Mouse (Mus musculus) midbrain, embryonic 12.5 days (tissue): ENCODE data around the gene Pgpep1. TPM values are rescaled to one million over a fixed set of nuclear protein-coding genes. Genes with fewer than 3 reads are reported as not detected.

Experiments used
- ATAC-seq: fragments of 200-750 bp; cut with Nextera tagmentation; 2 replicates; pipeline ENCODE4 v1.8.0; 2017; ENCODE audit warnings: low read depth, moderate TSS enrichment, moderate library complexity; ENCODE audit not compliant: low FRiP score
- H3K27ac ChIP-seq: fragments of 300-500 bp; sonication (generic); replicated peaks from 2 replicates; pipeline ENCODE4 v1.5.1; 2016; ENCODE audit warnings: mild to moderate bottlenecking
- H3K27me3 ChIP-seq: fragments of 300-500 bp; sonication (generic); 2 replicates; pipeline ENCODE4 v1.6.1; 2016; ENCODE audit warnings: mild to moderate bottlenecking
- H3K36me3 ChIP-seq: fragments of 300-500 bp; sonication (generic); 2 replicates; pipeline ENCODE4 v1.6.1; 2016
- H3K4me1 ChIP-seq: fragments of 300-500 bp; sonication (generic); 2 replicates; pipeline ENCODE4 v1.6.1; 2016
- H3K4me2 ChIP-seq: fragments of 300-500 bp; sonication (generic); replicated peaks from 2 replicates; pipeline ENCODE4 v1.6.1; 2016; ENCODE audit warnings: mild to moderate bottlenecking, moderate library complexity
- H3K4me3 ChIP-seq: fragments of 300-500 bp; sonication (generic); 2 replicates; pipeline ENCODE4 v1.5.1; 2016; ENCODE audit warnings: mild to moderate bottlenecking
- H3K9ac ChIP-seq: fragments of 300-500 bp; sonication (generic); replicated peaks from 2 replicates; pipeline ENCODE4 v1.6.1; 2016; ENCODE audit warnings: mild to moderate bottlenecking, moderate library complexity
- H3K9me3 ChIP-seq: fragments of 300-500 bp; sonication (generic); 2 replicates; pipeline ENCODE4 v1.6.1; 2016; ENCODE audit warnings: mild to moderate bottlenecking
- WGBS: fragments of 180-500 bp; shearing (Covaris S2); methylation state at CpG from one replicate; pipeline ENCODE4 v1.1.7; 2016; 5-methylcytosine and 5-hydroxymethylcytosine counted together
- polyA plus RNA-seq: library from polyadenylated mRNA; unstranded; fragments of >200 nt; fragmentation: Nextera tagmentation; extraction: Ambion mirVana; gene quantifications from 2 replicates; pipeline ENCODE4 v1.2.1, GENCODE M21; 2016

The Pgpep1 gene
- polyA plus RNA-seq, 1 experiment from 2014 or later: 93.7 TPM

GRCm38 (mm10) chr8:70644065-70644464 lies 16.1 kb downstream of the Pgpep1 start:
- Histone ChIP-seq H3K4me1 (peaks cover 15% of the 10 kb centered on the region), H3K9me3 (no peaks in the 10 kb centered on the region), H3K36me3 (no peaks in the 10 kb centered on the region), H3K9ac (no peak overlapping the region), H3K27me3 (no peaks in the 10 kb centered on the region), H3K27ac (no peak overlapping the region), H3K4me3 (no peak overlapping the region), H3K4me2 (no peak overlapping the region)
- no peak for ATAC-seq
- 89% methylated on average over 2 of the region's 2 CpGs for WGBS

- no peak overlapping the region for H3K4me2 ChIP-seq
- no peak overlapping the region for H3K9ac ChIP-seq
- no peaks in the 10 kb centered on the region for H3K9me3 ChIP-seq
- no peak overlapping the region for H3K27ac ChIP-seq
- WGBS: 66% methylated on average over 3 of the region's 3 CpGs
- ATAC-seq: no peak
- no peaks in the 10 kb centered on the region for H3K36me3 ChIP-seq
- peaks cover 10% of the 10 kb centered on the region for H3K4me1 ChIP-seq
- no peak overlapping the region for H3K4me3 ChIP-seq
- no peaks in the 10 kb centered on the region for H3K27me3 ChIP-seq
Observed at GRCm38 (mm10) chr8:70643019-70643418, 17.2 kb downstream of the Pgpep1 start.

GRCm38 (mm10) chr8:70638752-70639151 lies 21.4 kb downstream of the Pgpep1 start:
- WGBS: 83% methylated on average over 9 of the region's 9 CpGs
- ATAC-seq: no peak

GRCm38 (mm10) chr8:70636838-70637237 lies 23.4 kb downstream of the Pgpep1 start:
- ATAC-seq: no peak
- H3K9ac ChIP-seq: no peak overlapping the region
- H3K9me3 ChIP-seq: no peaks in the 10 kb centered on the region
- H3K36me3 ChIP-seq: no peaks in the 10 kb centered on the region
- H3K4me1 ChIP-seq: peaks cover 6% of the 10 kb centered on the region
- no peak overlapping the region for H3K4me2 ChIP-seq
- no peak overlapping the region for H3K4me3 ChIP-seq
- 54% methylated on average over 8 of the region's 8 CpGs for WGBS
- H3K27me3 ChIP-seq: peaks cover 13% of the 10 kb centered on the region
- H3K27ac ChIP-seq: no peak overlapping the region

More at GRCm38 (mm10) chr8:70638752-70639151, 21.4 kb downstream of the Pgpep1 start:
- H3K9ac ChIP-seq: no peak overlapping the region
- no peak overlapping the region for H3K4me3 ChIP-seq
- H3K4me2 ChIP-seq: no peak overlapping the region
- no peaks in the 10 kb centered on the region for H3K36me3 ChIP-seq
- peaks cover 6% of the 10 kb centered on the region for H3K4me1 ChIP-seq
- H3K27ac ChIP-seq: no peak overlapping the region
- no peaks in the 10 kb centered on the region for H3K9me3 ChIP-seq
- no peaks in the 10 kb centered on the region for H3K27me3 ChIP-seq

GRCm38 (mm10) chr8:70635527-70635926 lies 24.7 kb downstream of the Pgpep1 start:
- Histone ChIP-seq H3K9me3 (no peaks in the 10 kb centered on the region), H3K36me3 (no peaks in the 10 kb centered on the region), H3K4me1 (peaks cover 9% of the 10 kb centered on the region), H3K9ac (no peak overlapping the region), H3K4me3 (no peak overlapping the region), H3K4me2 (no peak overlapping the region), H3K27ac (no peak overlapping the region), H3K27me3 (peaks cover 26% of the 10 kb centered on the region)
- no peak for ATAC-seq
- WGBS: 79% methylated on average over 6 of the region's 6 CpGs

- peaks cover 19% of the 10 kb centered on the region for H3K4me1 ChIP-seq
- no peak overlapping the region for H3K27ac ChIP-seq
- no peaks in the 10 kb centered on the region for H3K9me3 ChIP-seq
- WGBS: 64% methylated on average over 6 of the region's 6 CpGs
- no peaks in the 10 kb centered on the region for H3K36me3 ChIP-seq
- peaks cover 26% of the 10 kb centered on the region for H3K27me3 ChIP-seq
- no peak for ATAC-seq
- no peak overlapping the region for H3K9ac ChIP-seq
- no peak overlapping the region for H3K4me3 ChIP-seq
- no peak overlapping the region for H3K4me2 ChIP-seq
Observed at GRCm38 (mm10) chr8:70634066-70634465, 26.1 kb downstream of the Pgpep1 start.

- H3K9me3 ChIP-seq: no peaks in the 10 kb centered on the region
- peaks cover 31% of the 10 kb centered on the region for H3K27me3 ChIP-seq
- ATAC-seq: no peak
- H3K4me2 ChIP-seq: no peak within 1 kb of the TSS
- H3K36me3 ChIP-seq: no peaks in the 10 kb centered on the region
- 74% methylated on average over 6 of the region's 6 CpGs for WGBS
- H3K4me3 ChIP-seq: no peak within 1 kb of the TSS
- no peak within 1 kb of the TSS for H3K27ac ChIP-seq
- no peak within 1 kb of the TSS for H3K9ac ChIP-seq
- H3K4me1 ChIP-seq: peaks cover 20% of the 10 kb centered on the region
Observed at GRCm38 (mm10) chr8:70632346-70632892, 27.8 kb downstream of the Pgpep1 start, which contains the start of gene Gdf15. Gene Gdf15, minus strand, starts transcription at chr8:70632456.

- no peak for ATAC-seq
- Histone ChIP-seq H3K4me2 (no peak overlapping the region), H3K9ac (no peak overlapping the region), H3K27ac (no peak overlapping the region), H3K4me1 (peaks cover 14% of the 10 kb centered on the region; the same call in 1 of the 2 replicates), H3K27me3 (peaks cover 31% of the 10 kb centered on the region), H3K9me3 (no peaks in the 10 kb centered on the region), H3K4me3 (no peak overlapping the region), H3K36me3 (no peaks in the 10 kb centered on the region)
- 25% methylated on average over 23 of the region's 24 CpGs for WGBS
Observed at GRCm38 (mm10) chr8:70631436-70631835, 28.8 kb downstream of the Pgpep1 start.

- 0 out of 2 replicates have a peak, but pooled peaks have one; percentile 24 for ATAC-seq
Observed at GRCm38 (mm10) chr8:70630532-70631381, 29.4 kb downstream of the Pgpep1 start.

GRCm38 (mm10) chr8:70629574-70630531 lies 30.3 kb downstream of the Pgpep1 start:
- Histone ChIP-seq H3K4me3 (peak overlapping the region; percentile 46), H3K27ac (peak overlapping the region; percentile 40), H3K36me3 (no peaks in the 10 kb centered on the region), H3K9me3 (no peaks in the 10 kb centered on the region), H3K27me3 (peaks cover 31% of the 10 kb centered on the region), H3K9ac (peak overlapping the region; percentile 25), H3K4me2 (peak overlapping the region; percentile 61), H3K4me1 (peaks cover 14% of the 10 kb centered on the region; the same call in 1 of the 2 replicates)
- 1% methylated on average over 60 of the region's 60 CpGs for WGBS
- ATAC-seq: peak; percentile 90

More at GRCm38 (mm10) chr8:70630532-70631381, 29.4 kb downstream of the Pgpep1 start:
- WGBS: 14% methylated on average over 22 of the region's 22 CpGs
- Histone ChIP-seq H3K4me2 (peak overlapping the region; percentile 61; the same call in 1 of the 2 replicates), H3K4me1 (peaks cover 14% of the 10 kb centered on the region; the same call in 1 of the 2 replicates), H3K9ac (no peak overlapping the region), H3K36me3 (no peaks in the 10 kb centered on the region), H3K4me3 (no peak overlapping the region), H3K9me3 (no peaks in the 10 kb centered on the region), H3K27ac (no peak overlapping the region), H3K27me3 (peaks cover 31% of the 10 kb centered on the region)

- H3K27me3 ChIP-seq: peaks cover 34% of the 10 kb centered on the region
Observed at GRCm38 (mm10) chr8:70628986-70629490, 31.1 kb downstream of the Pgpep1 start.

More at GRCm38 (mm10) chr8:70628986-70629490, 31.1 kb downstream of the Pgpep1 start:
- Histone ChIP-seq H3K4me3 (peak overlapping the region; percentile 46), H3K9ac (peak overlapping the region; percentile 25), H3K4me1 (peaks cover 14% of the 10 kb centered on the region; the same call in 1 of the 2 replicates), H3K27ac (peak overlapping the region; percentile 40), H3K9me3 (no peaks in the 10 kb centered on the region), H3K4me2 (peak overlapping the region; percentile 61), H3K36me3 (no peaks in the 10 kb centered on the region)
- WGBS: 49% methylated on average over 7 of the region's 7 CpGs
- peak; percentile 14; the same call in 1 of the 2 replicates for ATAC-seq
